Mouse (Mus musculus) cerebellum, adult 11-12 months (tissue): Measurements from ENCODE around the gene Gm33543.

Source experiments
- DNase-seq: peaks from one replicate; pipeline ENCODE4 v3.0.0; 2022

Gene Gm33543

DNA sequence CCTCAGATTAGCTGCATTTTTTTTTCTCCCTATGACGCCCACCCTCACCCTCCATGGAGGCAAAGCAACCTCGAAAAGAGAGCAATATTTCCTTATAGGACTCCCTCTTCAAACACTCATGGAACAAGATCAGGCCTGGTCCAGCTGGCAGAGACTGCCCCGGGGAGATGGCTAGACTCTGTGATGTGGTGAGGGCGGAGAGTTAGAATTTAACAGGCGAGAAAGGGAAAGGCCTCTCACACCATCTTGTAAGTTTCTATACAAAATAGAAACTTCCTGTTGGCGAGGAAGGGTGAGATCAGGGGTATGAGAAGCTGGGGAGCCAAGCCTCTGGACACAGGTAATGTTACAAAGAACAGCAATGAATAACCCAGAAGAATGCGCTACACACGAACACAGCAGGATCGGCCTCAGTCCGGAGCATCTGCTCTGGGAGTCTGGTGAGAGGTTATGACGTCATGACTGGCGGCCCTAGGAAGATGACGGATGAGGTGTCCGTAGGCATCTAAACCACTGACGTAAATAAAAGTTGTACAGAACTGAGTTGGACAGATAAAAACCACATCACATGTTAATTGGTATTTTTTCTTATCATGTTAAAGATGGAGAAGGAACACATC is 64.9 kb downstream of the Gm33543 start:
- no peak for DNase-seq

GRCm38 (mm10) chr10:95777071-95777470 is 65.7 kb downstream of the Gm33543 start:
- DNase-seq, result no peak

DNA sequence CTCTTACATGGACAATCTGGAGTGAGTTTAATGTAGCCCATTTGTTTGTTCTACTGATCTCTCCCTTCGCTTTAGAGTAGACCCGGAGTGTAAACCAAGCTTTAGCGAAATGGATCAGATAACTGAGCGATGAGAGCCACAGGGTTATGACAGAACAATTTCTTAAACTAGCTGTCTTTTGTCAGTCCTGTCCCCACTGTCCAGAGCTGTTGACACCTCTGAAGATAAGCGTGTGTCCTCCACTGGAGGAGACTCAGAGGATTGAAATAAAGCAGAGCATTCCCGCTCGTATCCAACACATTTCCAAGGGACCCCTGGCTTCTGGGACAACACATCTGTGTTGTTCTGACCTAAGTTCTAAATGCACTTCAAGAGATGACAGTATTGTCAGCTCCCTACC is 67.9 kb downstream of the Gm33543 start:
- no peak for DNase-seq

DNA sequence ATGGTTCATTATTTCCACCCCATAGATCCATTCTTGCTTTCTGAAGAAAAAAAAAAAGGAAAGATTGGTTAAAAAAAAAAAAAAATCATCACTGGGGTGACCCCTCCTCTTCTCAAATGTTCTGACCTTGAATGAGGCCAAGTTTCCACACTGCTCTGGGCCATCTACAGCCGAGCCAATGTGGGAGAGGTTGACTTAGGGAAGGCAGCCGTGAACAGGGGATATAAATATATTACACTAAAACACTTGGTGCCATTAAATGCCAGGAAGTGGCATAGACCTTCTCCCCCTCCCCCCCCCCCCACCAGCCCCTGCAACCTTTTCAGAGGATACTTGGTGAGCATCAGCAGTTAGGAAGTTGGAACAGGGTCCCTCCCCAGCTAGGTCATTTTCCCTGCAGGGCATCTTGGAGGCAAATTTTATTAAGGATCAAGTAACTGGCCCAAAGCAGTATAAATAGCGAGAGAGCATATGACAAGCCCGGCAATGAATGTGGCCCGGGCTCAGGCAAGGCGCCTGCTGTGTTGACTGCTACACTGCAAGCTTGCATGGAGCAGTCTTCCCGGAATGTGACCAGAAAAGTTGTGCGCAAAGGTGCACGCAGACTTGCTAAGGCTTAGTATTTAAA is 68.6 kb downstream of the Gm33543 start:
- no peak for DNase-seq
